Mouse (Mus musculus) heart, adult 2 months (tissue): ENCODE results near the gene Cldn3. TPM values are rescaled to one million over a fixed set of nuclear protein-coding genes. Genes with fewer than 3 reads are reported as not detected.

ENCODE experiments used
- DNase-seq, 2 experiments: peaks; one replicate each; pipeline ENCODE4 v3.0.0; 2021
- H3K27ac ChIP-seq: fragments of 200-600 bp; 2 replicates; pipeline ENCODE4 v1.8.1; 2022
- H3K27me3 ChIP-seq: fragments of 200-500 bp; 2 replicates; pipeline ENCODE4 v1.6.1; 2012; ENCODE audit warnings: mild to moderate bottlenecking, low read length, inconsistent platforms, mixed read lengths; ENCODE audit not compliant: control insufficient read depth, insufficient read depth
- H3K36me3 ChIP-seq: fragments of 200-500 bp; 2 replicates; pipeline ENCODE4 v1.6.1; 2012; ENCODE audit warnings: low read length, inconsistent platforms; ENCODE audit not compliant: control insufficient read depth, insufficient read depth
- H3K4me1 ChIP-seq: fragments of 200-500 bp; 2 replicates; pipeline ENCODE4 v1.6.1; 2011; ENCODE audit warnings: low read length; ENCODE audit not compliant: control insufficient read depth, insufficient read depth
- H3K4me3 ChIP-seq: fragments of 200-600 bp; 2 replicates; pipeline ENCODE4 v1.8.1; 2022
- H3K79me2 ChIP-seq: fragments of 200-500 bp; replicated peaks from 2 replicates; pipeline ENCODE4 v1.6.1; 2012; ENCODE audit warnings: mild to moderate bottlenecking, inconsistent platforms, low read length, moderate library complexity, mixed read lengths; ENCODE audit not compliant: control insufficient read depth, insufficient read depth
- H3K9ac ChIP-seq: fragments of 200-500 bp; 2 replicates; pipeline ENCODE4 v1.6.1; 2012; ENCODE audit warnings: low read depth, mild to moderate bottlenecking, control low read depth, inconsistent platforms, low read length, mixed read lengths
- CTCF ChIP-seq: fragments of 200-600 bp; IDR thresholded peaks from 2 replicates; pipeline ENCODE4 v1.8.1; 2022; ENCODE audit warnings: antibody characterized with exemption, mild to moderate bottlenecking, moderate library complexity
- EP300 ChIP-seq: fragments of 200-500 bp; IDR thresholded peaks from 2 replicates; pipeline ENCODE4 v1.6.1; 2011; ENCODE audit warnings: low read depth, low read length, control low read depth; ENCODE audit not compliant: insufficient read depth
- POLR2A ChIP-seq: fragments of 200-500 bp; IDR thresholded peaks from 2 replicates; pipeline ENCODE4 v1.6.1; 2011; ENCODE audit warnings: mild to moderate bottlenecking, low read depth, low read length, control low read depth; ENCODE audit not compliant: insufficient read depth
- WGBS: fragments of 180-500 bp; shearing (Covaris S2); methylation state at CpG from one replicate; pipeline ENCODE4 v1.1.7; 2018; 5-methylcytosine and 5-hydroxymethylcytosine counted together
- intact Hi-C: fragments of 180-260 bp; cut with DNase I; formaldehyde crosslinking; loops from one replicate; pipeline ENCODE4 v1.15.1; 2025
- polyA plus RNA-seq: library from polyadenylated mRNA; depleted of rRNA; stranded (reverse); fragments of >200 nt; gene quantifications from 2 replicates; pipeline ENCODE4 v1.2.3, GENCODE M21; 2012
- total RNA-seq, 2 experiments: library from RNA; stranded (reverse); gene quantifications; 2 replicates each; pipeline ENCODE4 v1.2.3; 2021

Cldn3 gene
- total and polyA plus RNA-seq, 3 experiments = 0.26 to 6.8 TPM; not detected in 1

- H3K27me3 ChIP-seq = peaks cover 15% of the 10 kb centered on the region
- H3K79me2 ChIP-seq = no peaks in the 10 kb centered on the region
- H3K27ac ChIP-seq = no peak overlapping the region
- intact Hi-C loops = no loop called here
- 85% methylated on average over 1 of the region's 1 CpGs for WGBS
- no peaks in the 10 kb centered on the region for H3K36me3 ChIP-seq
- H3K4me3 ChIP-seq = no peak overlapping the region
- no peak for DNase-seq
- H3K4me1 ChIP-seq = no peaks in the 10 kb centered on the region
- TF ChIP-seq EP300 = no peak
- no peak for TF ChIP-seq CTCF
- no peak for TF ChIP-seq POLR2A
- no peak overlapping the region for H3K9ac ChIP-seq
Observed at GRCm38 (mm10) chr5:134983111-134983510, 2.9 kb upstream of the Cldn3 start.

- no peaks in the 10 kb centered on the region for H3K79me2 ChIP-seq
- H3K36me3 ChIP-seq = no peaks in the 10 kb centered on the region
- peaks cover 15% of the 10 kb centered on the region for H3K27me3 ChIP-seq
- no peaks in the 10 kb centered on the region for H3K4me1 ChIP-seq
- 43% methylated on average over 3 of the region's 3 CpGs for WGBS
- TF ChIP-seq EP300 = no peak
- TF ChIP-seq POLR2A = no peak
- TF ChIP-seq CTCF = no peak
- no peak overlapping the region for H3K4me3 ChIP-seq
- intact Hi-C loops = no loop called here
- no peak for DNase-seq
- no peak overlapping the region for H3K27ac ChIP-seq
- no peak overlapping the region for H3K9ac ChIP-seq
Observed at GRCm38 (mm10) chr5:134983771-134984170, 2.2 kb upstream of the Cldn3 start.

GRCm38 (mm10) chr5:134986298-134987268 lies 569 bp downstream of the Cldn3 start:
- peaks cover 15% of the 10 kb centered on the region for H3K27me3 ChIP-seq
- intact Hi-C loops = no loop called here
- DNase-seq = no peak
- H3K9ac ChIP-seq = no peak overlapping the region; the same call in 1 of the 2 replicates
- H3K4me3 ChIP-seq = 0 out of 2 replicates have a peak overlapping the region, but pooled peaks have one; percentile 6
- H3K36me3 ChIP-seq = no peaks in the 10 kb centered on the region
- no peak for TF ChIP-seq CTCF
- TF ChIP-seq EP300 = no peak
- no peak for TF ChIP-seq POLR2A
- WGBS = 6% methylated on average over 79 of the region's 79 CpGs
- H3K79me2 ChIP-seq = no peaks in the 10 kb centered on the region
- no peaks in the 10 kb centered on the region for H3K4me1 ChIP-seq
- no peak overlapping the region for H3K27ac ChIP-seq

GRCm38 (mm10) chr5:134989166-134989565 lies 3.2 kb downstream of the Cldn3 start:
- H3K27me3 ChIP-seq = peaks cover 15% of the 10 kb centered on the region
- no peak overlapping the region for H3K27ac ChIP-seq
- no peak for DNase-seq
- H3K4me3 ChIP-seq = no peak overlapping the region
- no peaks in the 10 kb centered on the region for H3K79me2 ChIP-seq
- H3K9ac ChIP-seq = no peak overlapping the region
- H3K4me1 ChIP-seq = no peaks in the 10 kb centered on the region
- intact Hi-C loops = no loop called here
- H3K36me3 ChIP-seq = no peaks in the 10 kb centered on the region
- TF ChIP-seq EP300 (no peak), CTCF (no peak), POLR2A (no peak)
- WGBS = 54% methylated on average over 11 of the region's 11 CpGs

GRCm38 (mm10) chr5:134989741-134990140 lies 3.7 kb downstream of the Cldn3 start:
- Histone ChIP-seq H3K4me3 (no peak overlapping the region), H3K36me3 (no peaks in the 10 kb centered on the region), H3K27ac (no peak overlapping the region), H3K9ac (no peak overlapping the region), H3K27me3 (peaks cover 15% of the 10 kb centered on the region), H3K79me2 (no peaks in the 10 kb centered on the region), H3K4me1 (no peaks in the 10 kb centered on the region)
- intact Hi-C loops = no loop called here
- no peak for TF ChIP-seq EP300
- no peak for DNase-seq
- WGBS = 14% methylated on average over 6 of the region's 6 CpGs

- Histone ChIP-seq H3K27me3 (peaks cover under 1% of the 10 kb centered on the region; the same call in 1 of the 2 replicates), H3K9ac (no peak overlapping the region), H3K4me3 (no peak overlapping the region), H3K27ac (no peak overlapping the region), H3K36me3 (no peaks in the 10 kb centered on the region), H3K79me2 (no peaks in the 10 kb centered on the region), H3K4me1 (no peaks in the 10 kb centered on the region)
- no peak for TF ChIP-seq POLR2A
- no peak for TF ChIP-seq EP300
- no peak for TF ChIP-seq CTCF
- WGBS = 79% methylated on average over 5 of the region's 5 CpGs
- no peak for DNase-seq
- intact Hi-C loops = no loop called here
Observed at GRCm38 (mm10) chr5:134992566-134992965, 6.6 kb downstream of the Cldn3 start.
